Mouse (Mus musculus): ENCODE results near the gene Ltv1. TPM values are rescaled to one million over a fixed set of nuclear protein-coding genes. Genes with fewer than 3 reads are reported as not detected.

Ltv1 gene
- polyA plus RNA-seq, 1 experiment from 2014 or later, result 61.6 TPM

DNA sequence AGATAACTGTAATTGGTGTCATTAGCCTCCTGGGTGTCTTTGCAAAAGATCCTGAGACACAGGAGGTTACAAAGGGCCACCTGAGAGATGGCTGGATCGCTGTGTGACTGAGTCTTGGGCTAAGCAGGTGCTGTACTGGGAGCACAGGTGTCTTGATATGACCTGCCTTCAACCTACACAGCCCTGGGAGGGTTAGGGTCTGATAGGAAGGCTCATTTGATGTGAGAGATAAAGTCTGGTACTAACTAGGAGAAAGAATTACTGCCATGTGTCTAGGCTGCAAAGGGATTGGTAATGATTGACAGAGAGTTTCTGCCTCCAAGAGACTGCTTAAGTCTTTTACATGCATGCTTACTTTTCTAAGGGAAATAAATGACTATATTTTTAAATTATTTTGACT, 27.1 kb upstream of the Ltv1 start:
- Histone ChIP-seq H3K27ac (no peak overlapping the region), H3K9me3 (no peaks in the 10 kb centered on the region), H3K4me2 (no peak overlapping the region), H3K4me1 (replicated peaks) (no peaks in the 10 kb centered on the region), H3K9ac (replicated peaks) (no peak overlapping the region), H3K4me3 (replicated peaks) (no peak overlapping the region), H3K36me3 (peaks cover 19% of the 10 kb centered on the region), H3K27me3 (no peaks in the 10 kb centered on the region)
- 67% methylated on average over 1 of the region's 1 CpGs for WGBS
- ATAC-seq (ENCODE audit: insufficient number of reproducible peaks, insufficient read depth, low FRiP score, low TSS enrichment, low read depth), result no peak

DNA sequence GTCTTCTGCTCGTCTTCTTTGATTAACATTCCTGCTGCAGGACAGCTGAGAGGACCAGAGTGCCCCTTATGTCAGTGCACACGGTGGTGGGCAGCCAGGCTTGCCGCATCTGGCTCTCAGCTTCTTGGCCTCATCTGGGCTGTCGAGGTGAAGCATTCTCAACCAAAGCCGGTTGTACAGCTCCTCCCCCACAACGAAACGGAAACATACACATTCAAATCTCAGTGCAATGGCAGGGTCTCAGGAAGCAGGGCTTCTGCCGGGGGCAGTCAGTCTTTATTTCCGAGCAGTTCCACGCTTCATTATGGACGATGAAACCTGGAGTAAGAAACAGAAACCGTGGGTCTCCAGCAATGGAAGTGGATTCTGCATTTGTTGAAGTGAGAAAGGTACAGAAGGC, 21.0 kb upstream of the Ltv1 start:
- no peak overlapping the region for H3K9ac ChIP-seq (replicated peaks)
- peaks cover 12% of the 10 kb centered on the region; the same call in 1 of the 2 replicates for H3K36me3 ChIP-seq
- WGBS, result 81% methylated on average over 12 of the region's 12 CpGs

DNA sequence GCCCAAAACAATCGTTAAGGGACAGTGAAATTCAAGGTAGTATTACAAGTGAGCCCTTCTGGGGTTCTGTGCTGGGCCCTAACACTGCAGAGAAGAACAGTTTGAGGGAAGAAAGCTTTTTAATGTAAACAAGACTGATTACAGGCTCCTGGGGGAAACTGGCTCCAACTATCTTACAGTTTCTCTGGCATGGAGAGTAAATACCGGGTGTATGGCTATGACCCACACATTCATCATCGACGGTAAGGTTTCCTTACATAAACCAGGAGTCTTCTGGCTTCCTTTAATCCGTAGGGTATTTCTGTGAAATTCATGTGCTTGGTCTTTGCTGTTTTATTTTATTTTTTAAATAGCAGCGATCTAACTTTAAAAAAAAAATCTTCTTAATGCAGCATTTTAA, 19.9 kb upstream of the Ltv1 start:
- no peak overlapping the region for H3K4me3 ChIP-seq (replicated peaks)
- ATAC-seq (ENCODE audit: insufficient number of reproducible peaks, insufficient read depth, low FRiP score, low TSS enrichment, low read depth), result no peak

More for the DNA sequence above, 21.0 kb upstream of the Ltv1 start:
- no peaks in the 10 kb centered on the region for H3K27me3 ChIP-seq
- ATAC-seq (ENCODE audit: insufficient number of reproducible peaks, insufficient read depth, low FRiP score, low TSS enrichment, low read depth), result no peak
- H3K4me1 ChIP-seq (replicated peaks), result 0 out of 2 replicates have a peak, but pooled peaks cover 2% of the 10 kb centered on the region
- no peak overlapping the region for H3K27ac ChIP-seq
- no peaks in the 10 kb centered on the region for H3K9me3 ChIP-seq
- no peak overlapping the region for H3K4me3 ChIP-seq (replicated peaks)
- H3K4me2 ChIP-seq, result no peak overlapping the region

DNA sequence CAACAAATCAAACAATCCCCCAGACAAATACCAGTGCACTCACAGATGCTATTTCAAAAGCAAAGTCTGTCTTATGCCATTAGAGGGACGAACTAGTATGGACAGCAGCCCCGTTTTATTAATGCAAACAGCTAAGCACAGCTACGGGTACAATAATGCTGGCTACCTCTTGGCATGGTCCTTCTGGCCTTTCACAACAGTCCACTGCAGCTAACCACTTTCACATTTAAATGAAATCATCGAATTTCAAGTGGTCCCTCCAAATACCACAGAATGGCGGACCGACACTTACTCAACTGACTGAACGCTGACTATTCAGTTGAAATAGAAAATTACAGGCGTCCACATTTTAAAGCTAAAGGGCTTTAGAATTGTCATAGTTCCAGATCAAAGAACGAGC, 19.4 kb upstream of the Ltv1 start:
- no peak for ATAC-seq (ENCODE audit: insufficient number of reproducible peaks, insufficient read depth, low FRiP score, low TSS enrichment, low read depth)
- Histone ChIP-seq H3K27ac (no peak overlapping the region), H3K9me3 (no peaks in the 10 kb centered on the region), H3K4me3 (replicated peaks) (no peak overlapping the region), H3K27me3 (no peaks in the 10 kb centered on the region), H3K4me2 (no peak overlapping the region), H3K9ac (replicated peaks) (no peak overlapping the region), H3K36me3 (peaks cover 12% of the 10 kb centered on the region; the same call in 1 of the 2 replicates), H3K4me1 (replicated peaks) (0 out of 2 replicates have a peak, but pooled peaks cover 2% of the 10 kb centered on the region)
- WGBS, result 80% methylated on average over 9 of the region's 9 CpGs

More for the DNA sequence above, 19.9 kb upstream of the Ltv1 start:
- Histone ChIP-seq H3K36me3 (peaks cover 12% of the 10 kb centered on the region; the same call in 1 of the 2 replicates), H3K9ac (replicated peaks) (no peak overlapping the region), H3K4me1 (replicated peaks) (0 out of 2 replicates have a peak, but pooled peaks cover 2% of the 10 kb centered on the region), H3K27me3 (no peaks in the 10 kb centered on the region), H3K27ac (no peak overlapping the region), H3K9me3 (no peaks in the 10 kb centered on the region), H3K4me2 (no peak overlapping the region)
- 75% methylated on average over 6 of the region's 6 CpGs for WGBS

DNA sequence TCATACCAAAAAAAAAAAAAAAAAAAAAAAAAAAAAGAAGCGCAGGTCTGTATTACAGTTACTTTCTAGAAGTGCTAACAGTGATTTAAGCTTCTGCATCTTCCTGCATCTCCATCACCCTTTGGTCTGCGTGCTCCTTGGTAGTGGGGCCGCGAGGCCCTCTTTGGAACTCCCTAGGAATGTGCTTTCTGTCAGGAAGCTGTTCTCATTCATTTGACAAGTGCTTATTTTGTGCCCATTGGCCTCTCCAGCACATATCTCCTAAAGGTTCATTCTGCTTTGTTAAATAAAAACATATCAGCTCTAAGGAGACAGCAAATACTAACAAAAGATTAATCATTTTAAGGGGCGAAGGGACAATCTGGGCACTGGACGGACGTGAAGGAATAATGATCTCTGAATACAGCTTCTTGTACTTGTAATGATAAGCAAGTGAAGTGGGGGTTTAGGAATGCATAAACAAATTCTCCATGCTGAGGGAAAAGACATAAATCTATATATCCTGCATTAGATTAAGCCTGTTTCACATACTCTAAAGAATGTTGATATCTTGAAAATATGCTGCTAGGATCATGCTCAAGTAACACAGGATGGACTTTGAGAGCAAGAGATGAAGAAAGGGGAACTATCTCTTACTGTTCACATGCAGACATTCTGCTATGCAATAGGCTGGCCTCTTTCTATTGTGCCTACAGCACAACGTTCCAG, 17.1 kb upstream of the Ltv1 start:
- no peaks in the 10 kb centered on the region for H3K9me3 ChIP-seq
- no peak overlapping the region for H3K4me3 ChIP-seq (replicated peaks)
- no peak overlapping the region for H3K27ac ChIP-seq
- H3K27me3 ChIP-seq, result no peaks in the 10 kb centered on the region
- H3K4me1 ChIP-seq (replicated peaks), result 0 out of 2 replicates have a peak, but pooled peaks cover 2% of the 10 kb centered on the region
- H3K9ac ChIP-seq (replicated peaks), result no peak overlapping the region
- peaks cover 8% of the 10 kb centered on the region; the same call in 1 of the 2 replicates for H3K36me3 ChIP-seq
- no peak for ATAC-seq (ENCODE audit: insufficient number of reproducible peaks, insufficient read depth, low FRiP score, low TSS enrichment, low read depth)
- WGBS, result 72% methylated on average over 8 of the region's 8 CpGs
- H3K4me2 ChIP-seq, result no peak overlapping the region

DNA sequence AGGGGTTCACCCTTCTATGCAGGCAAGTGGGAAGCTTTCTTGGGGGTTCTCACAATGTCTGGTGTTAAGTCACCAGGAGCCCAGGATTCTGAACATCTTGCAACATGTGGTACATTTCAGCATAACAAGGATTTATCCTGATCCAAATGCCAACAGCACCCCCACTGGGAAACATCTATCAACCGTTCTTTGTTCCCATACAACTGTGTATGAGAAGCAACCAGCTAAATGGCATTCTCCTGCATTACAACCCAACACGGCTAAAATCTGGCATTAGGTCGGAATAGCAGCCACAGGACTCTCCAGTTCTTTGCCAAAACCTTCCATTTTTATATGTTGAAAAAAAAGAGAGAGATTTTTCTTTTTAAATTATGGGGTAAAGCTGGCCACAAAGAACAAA, 16.5 kb upstream of the Ltv1 start:
- Histone ChIP-seq H3K9me3 (no peaks in the 10 kb centered on the region), H3K4me1 (replicated peaks) (0 out of 2 replicates have a peak, but pooled peaks cover 2% of the 10 kb centered on the region), H3K36me3 (peaks cover 8% of the 10 kb centered on the region; the same call in 1 of the 2 replicates), H3K4me2 (no peak overlapping the region), H3K9ac (replicated peaks) (no peak overlapping the region), H3K27ac (no peak overlapping the region), H3K27me3 (no peaks in the 10 kb centered on the region), H3K4me3 (replicated peaks) (no peak overlapping the region)
- 75% methylated on average over 3 of the region's 3 CpGs for WGBS
- no peak for ATAC-seq (ENCODE audit: insufficient number of reproducible peaks, insufficient read depth, low FRiP score, low TSS enrichment, low read depth)

DNA sequence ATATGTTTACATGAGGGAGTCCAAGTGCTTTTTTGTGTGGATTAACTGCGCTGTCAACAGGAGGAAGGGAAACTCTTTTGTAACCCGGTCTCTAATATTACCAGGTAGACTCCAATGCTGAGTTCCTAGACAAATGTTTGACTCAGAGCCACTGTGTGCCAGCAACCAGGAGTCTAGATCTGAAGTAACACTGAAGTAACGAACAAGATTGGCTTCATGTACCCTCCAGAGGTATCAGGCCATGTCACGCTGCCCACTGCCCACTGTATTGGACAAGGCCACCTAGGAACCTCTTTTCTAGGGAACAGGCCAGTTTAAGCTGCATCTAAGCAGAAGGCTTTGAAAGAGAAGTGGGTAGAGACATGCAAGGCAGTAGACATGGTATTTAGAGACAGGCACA, 16.1 kb upstream of the Ltv1 start:
- ATAC-seq (ENCODE audit: insufficient number of reproducible peaks, insufficient read depth, low FRiP score, low TSS enrichment, low read depth), result no peak
- Histone ChIP-seq H3K4me2 (no peak overlapping the region), H3K9me3 (no peaks in the 10 kb centered on the region), H3K27ac (no peak overlapping the region), H3K36me3 (peaks cover 8% of the 10 kb centered on the region; the same call in 1 of the 2 replicates), H3K4me3 (replicated peaks) (no peak overlapping the region), H3K9ac (replicated peaks) (no peak overlapping the region), H3K27me3 (no peaks in the 10 kb centered on the region), H3K4me1 (replicated peaks) (0 out of 2 replicates have a peak, but pooled peaks cover 2% of the 10 kb centered on the region)
- 89% methylated on average over 4 of the region's 4 CpGs for WGBS

DNA sequence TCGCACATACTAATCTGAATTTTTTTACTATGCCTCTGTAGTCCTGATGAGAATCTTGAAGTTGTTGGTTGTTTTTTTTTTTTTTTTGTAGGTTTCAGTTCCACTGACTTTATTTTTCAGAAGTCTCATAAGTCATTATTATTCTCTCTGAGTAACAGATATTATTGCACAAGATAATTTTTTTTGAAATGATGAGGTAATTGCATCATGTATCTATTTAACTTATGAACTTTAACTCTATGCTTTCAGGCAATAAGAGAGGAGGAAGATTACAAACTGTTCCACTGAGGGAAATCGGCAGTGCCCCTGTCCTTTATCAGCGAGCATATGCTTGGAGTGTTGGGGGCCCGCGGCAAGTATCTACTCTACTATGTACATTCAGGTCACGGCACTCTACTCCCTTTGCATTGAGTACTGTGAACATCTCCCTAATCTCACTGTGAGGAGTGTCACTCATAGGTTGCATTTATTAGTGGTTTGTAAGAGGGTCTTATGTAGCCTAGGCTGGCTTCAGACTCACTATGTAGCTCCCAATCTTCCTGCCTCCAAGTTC, 8.8 kb upstream of the Ltv1 start:
- no peak for ATAC-seq (ENCODE audit: insufficient number of reproducible peaks, insufficient read depth, low FRiP score, low TSS enrichment, low read depth)
- Histone ChIP-seq H3K4me1 (replicated peaks) (no peaks in the 10 kb centered on the region), H3K27me3 (no peaks in the 10 kb centered on the region), H3K9me3 (no peaks in the 10 kb centered on the region), H3K4me2 (no peak overlapping the region), H3K27ac (no peak overlapping the region), H3K4me3 (replicated peaks) (no peak overlapping the region), H3K9ac (replicated peaks) (no peak overlapping the region), H3K36me3 (no peaks in the 10 kb centered on the region)
- WGBS, result 96% methylated on average over 6 of the region's 6 CpGs

DNA sequence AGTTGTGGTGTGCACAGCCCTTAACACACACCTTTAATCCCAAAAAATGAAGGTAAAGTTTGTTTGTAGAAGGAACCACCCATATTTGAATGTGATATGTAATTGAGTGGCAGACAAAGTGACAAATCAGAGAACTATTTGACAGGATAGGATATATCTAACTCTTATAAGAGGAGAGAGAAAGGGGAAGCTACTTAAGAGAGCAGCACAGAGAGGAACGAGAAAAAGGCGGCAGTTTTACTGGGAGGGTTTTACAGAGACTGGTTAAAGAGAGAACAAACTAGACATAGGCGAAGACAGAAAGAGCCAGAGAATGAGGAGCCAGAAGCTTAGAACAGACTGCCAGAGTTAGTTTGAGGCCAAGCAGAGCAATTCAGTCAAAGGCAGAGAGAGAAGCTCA, 7.9 kb upstream of the Ltv1 start:
- no peak for ATAC-seq (ENCODE audit: insufficient number of reproducible peaks, insufficient read depth, low FRiP score, low TSS enrichment, low read depth)
- no peaks in the 10 kb centered on the region for H3K9me3 ChIP-seq
- 87% methylated on average over 3 of the region's 3 CpGs for WGBS
- no peak overlapping the region for H3K27ac ChIP-seq
- no peak overlapping the region for H3K9ac ChIP-seq (replicated peaks)
- H3K4me1 ChIP-seq (replicated peaks), result no peaks in the 10 kb centered on the region
- H3K27me3 ChIP-seq, result no peaks in the 10 kb centered on the region
- no peak overlapping the region for H3K4me2 ChIP-seq
- no peak overlapping the region for H3K4me3 ChIP-seq (replicated peaks)
- H3K36me3 ChIP-seq, result no peaks in the 10 kb centered on the region

DNA sequence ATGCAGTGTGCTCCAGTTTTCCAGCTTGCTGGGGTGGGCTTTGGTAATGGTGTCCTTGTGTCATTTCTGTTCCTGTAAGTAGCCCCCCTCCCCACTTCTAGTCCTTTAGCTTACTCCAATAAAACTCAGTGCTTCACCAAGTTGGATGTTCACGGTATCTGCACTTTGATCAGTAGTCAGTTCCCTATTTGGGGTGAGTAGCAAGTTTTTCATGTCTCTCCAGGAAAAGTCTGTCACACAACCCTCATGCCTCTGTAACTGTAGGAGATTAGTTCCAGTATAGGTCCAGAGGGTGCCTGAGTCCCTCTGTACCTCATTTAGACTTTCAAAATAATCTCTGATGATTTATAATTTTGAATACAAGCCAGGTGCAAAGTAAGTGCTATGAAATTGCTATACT, 6.3 kb upstream of the Ltv1 start:
- no peak overlapping the region for H3K27ac ChIP-seq
- H3K9ac ChIP-seq (replicated peaks), result no peak overlapping the region
- no peak for ATAC-seq (ENCODE audit: insufficient number of reproducible peaks, insufficient read depth, low FRiP score, low TSS enrichment, low read depth)
- no peak overlapping the region for H3K4me2 ChIP-seq
- H3K27me3 ChIP-seq, result no peaks in the 10 kb centered on the region
- H3K36me3 ChIP-seq, result no peaks in the 10 kb centered on the region
- WGBS, result 96% methylated on average over 1 of the region's 1 CpGs
- H3K4me3 ChIP-seq (replicated peaks), result no peak overlapping the region
- no peaks in the 10 kb centered on the region for H3K4me1 ChIP-seq (replicated peaks)
- H3K9me3 ChIP-seq, result no peaks in the 10 kb centered on the region

DNA sequence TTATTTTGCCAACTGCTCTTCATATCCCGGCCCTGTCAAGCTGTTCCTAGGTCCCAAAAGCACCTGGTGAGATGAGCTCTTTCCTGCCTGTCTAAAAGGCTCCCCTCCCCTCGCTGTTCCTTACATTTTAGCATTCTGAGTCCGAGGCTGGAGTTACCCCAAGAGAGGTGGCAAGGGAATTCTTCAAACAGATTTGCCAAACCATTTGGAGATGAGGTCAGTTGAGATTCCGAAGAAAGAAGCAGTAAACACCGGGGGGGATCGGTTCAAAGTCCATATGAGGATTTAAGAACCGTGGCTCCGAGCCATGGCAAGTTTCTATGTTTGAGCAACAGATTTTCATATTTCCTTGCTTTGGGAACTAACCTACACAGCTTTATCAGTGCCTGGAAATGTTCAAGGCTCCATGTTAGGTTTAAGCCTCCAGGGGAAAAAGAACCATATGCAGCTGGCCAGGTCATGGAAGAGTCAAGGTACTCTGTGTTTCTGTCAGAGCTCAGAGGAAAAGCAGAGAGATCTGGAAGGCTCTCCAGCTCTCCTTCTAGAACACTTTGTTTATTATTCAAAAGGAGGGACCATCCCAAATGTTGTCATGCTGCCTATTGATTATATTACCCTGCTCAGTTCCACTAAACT, 4.0 kb upstream of the Ltv1 start:
- Histone ChIP-seq H3K9me3 (no peaks in the 10 kb centered on the region), H3K36me3 (no peaks in the 10 kb centered on the region), H3K4me2 (no peak overlapping the region), H3K27ac (no peak overlapping the region), H3K9ac (replicated peaks) (no peak overlapping the region), H3K4me1 (replicated peaks) (peaks cover 4% of the 10 kb centered on the region; the same call in 1 of the 2 replicates), H3K4me3 (replicated peaks) (no peak overlapping the region), H3K27me3 (no peaks in the 10 kb centered on the region)
- no peak for ATAC-seq (ENCODE audit: insufficient number of reproducible peaks, insufficient read depth, low FRiP score, low TSS enrichment, low read depth)
- 79% methylated on average over 8 of the region's 8 CpGs for WGBS
